Mouse (Mus musculus) small intestine, adult 2 months (tissue): Measurements from ENCODE around the gene Serpinf2.
"Not testable (repeated sequence)": the region's sequence is repeated elsewhere in the genome, so short reads cannot be mapped to it uniquely, and the experiment has no call there.

Source experiments
- CTCF ChIP-seq: fragments of 200-500 bp; IDR thresholded peaks from 2 replicates; pipeline ENCODE4 v1.5.1; 2012; ENCODE audit warnings: low read depth, mild to moderate bottlenecking, control low read depth, inconsistent platforms, low read length, moderate library complexity, mixed read lengths; ENCODE audit not compliant: insufficient replicate concordance, insufficient read length; ENCODE audit errors: extremely low read depth
- POLR2A ChIP-seq: fragments of 200-500 bp; IDR thresholded peaks from 2 replicates; pipeline ENCODE4 v1.6.1; 2012; ENCODE audit warnings: low read depth, mild to moderate bottlenecking, control low read depth, inconsistent platforms, low read length, moderate library complexity

DNA sequence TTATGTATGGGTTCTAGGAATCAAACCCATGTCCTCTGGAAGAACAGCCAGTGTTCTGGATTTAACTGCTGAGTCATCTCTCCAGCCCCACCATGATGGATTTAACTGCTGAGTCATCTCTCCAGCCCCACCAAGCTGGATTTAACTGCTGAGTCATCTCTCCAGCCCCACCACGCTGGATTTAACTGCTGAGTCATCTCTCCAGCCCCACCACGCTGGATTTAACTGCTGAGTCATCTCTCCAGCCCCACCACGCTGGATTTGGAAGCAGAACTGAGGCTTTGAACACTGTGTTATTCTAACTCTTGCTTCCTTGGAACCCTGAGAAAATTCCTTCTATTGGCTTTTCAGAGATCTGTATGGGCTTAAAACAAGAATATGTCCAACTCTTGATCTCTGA lies 55.9 kb downstream of the Serpinf2 start:
- TF ChIP-seq POLR2A, CTCF: not testable (repeated sequence)
